Mouse (Mus musculus) layer of hippocampus, adult 9-10 months (tissue): Measurements from ENCODE around the gene Stx1a.
"Not testable (repeated sequence)": the region's sequence is repeated elsewhere in the genome, so short reads cannot be mapped to it uniquely, and the experiment has no call there.

Experiments used
- DNase-seq: peaks from one replicate; pipeline ENCODE4 v3.0.0; 2022; ENCODE audit warnings: low spot score

Stx1a gene

GRCm38 (mm10) chr5:135040777-135041176, 17.5 kb downstream of the Stx1a start:
- no peak for DNase-seq

- DNase-seq = no peak
These were observed 19.0 kb downstream of the Stx1a start for GRCm38 (mm10) chr5:135042105-135042788.

- DNase-seq = no peak
These were observed 21.3 kb downstream of the Stx1a start for GRCm38 (mm10) chr5:135044575-135044974.

GRCm38 (mm10) chr5:135048539-135048938, 25.3 kb downstream of the Stx1a start:
- DNase-seq = no peak

- not testable (repeated sequence) for DNase-seq
These were observed 26.0 kb downstream of the Stx1a start for GRCm38 (mm10) chr5:135049268-135049667.

- no peak for DNase-seq
These were observed 30.1 kb downstream of the Stx1a start for GRCm38 (mm10) chr5:135053356-135053755.

GRCm38 (mm10) chr5:135063629-135064381, 40.5 kb downstream of the Stx1a start, which contains the start of gene Dnajc30:
Gene Dnajc30, plus strand, starts transcription at chr5:135064202.
- peak; percentile 94 for DNase-seq

GRCm38 (mm10) chr5:135064382-135064766, 41.1 kb downstream of the Stx1a start:
- DNase-seq = no peak

GRCm38 (mm10) chr5:135064909-135065446, 41.7 kb downstream of the Stx1a start, which contains the start of gene Bud23:
Gene Bud23, minus strand, starts transcription at chr5:135064959.
- not testable (repeated sequence) for DNase-seq

- DNase-seq = no peak
These were observed 42.7 kb downstream of the Stx1a start for GRCm38 (mm10) chr5:135066008-135066407.

- no peak for DNase-seq
These were observed 47.2 kb downstream of the Stx1a start for GRCm38 (mm10) chr5:135070448-135070847.

GRCm38 (mm10) chr5:135072061-135072460, 48.8 kb downstream of the Stx1a start:
- DNase-seq = no peak

- no peak for DNase-seq
These were observed 49.4 kb downstream of the Stx1a start for GRCm38 (mm10) chr5:135072720-135073119.

GRCm38 (mm10) chr5:135073349-135074150, 50.3 kb downstream of the Stx1a start:
- DNase-seq = no peak

- no peak for DNase-seq
These were observed 52.4 kb downstream of the Stx1a start for GRCm38 (mm10) chr5:135075655-135076054.

- DNase-seq = no peak
These were observed 53.1 kb downstream of the Stx1a start for GRCm38 (mm10) chr5:135076368-135076767.

GRCm38 (mm10) chr5:135076931-135077505, 53.7 kb downstream of the Stx1a start:
- DNase-seq = peak; percentile 9

- peak; percentile 75 for DNase-seq
These were observed 54.5 kb downstream of the Stx1a start, which contains the start of gene Vps37d for GRCm38 (mm10) chr5:135077564-135078481. Gene Vps37d, minus strand, starts transcription at chr5:135078266.

GRCm38 (mm10) chr5:135078482-135078810, 55.2 kb downstream of the Stx1a start:
- DNase-seq = peak; percentile 4

GRCm38 (mm10) chr5:135079578-135079977, 56.3 kb downstream of the Stx1a start:
- DNase-seq = no peak

GRCm38 (mm10) chr5:135080539-135080938, 57.3 kb downstream of the Stx1a start:
- DNase-seq = no peak
